In genomic region chr9:46353330-46353724, GRCm38 (mm10) we compare ENCODE assay signal across 9 mouse cellular contexts. TPM values are rescaled to one million over a fixed set of nuclear protein-coding genes. Genes with fewer than 3 reads are reported as not detected.
DNase-seq lines count a peak whose midpoint lies in the region; ATAC-seq lines count a peak whose summit lies in the region.
"Had no signal": no experiment of that assay in that cellular context is flagged by ENCODE, and none has a peak within 500 bp of the region (broad histone marks: within the 10 kb centered on the region; RNA-seq: fewer than 3 reads in every experiment).

No protein-coding gene starts in this region.

- no peak overlapping the region for H3K4me2 ChIP-seq in heart, embryonic 12.5 days

- 16% methylated on average over 5 of the region's 5 CpGs for WGBS in heart, embryonic 12.5 days
- WGBS in limb, embryonic 10.5 days = 13% methylated on average over 5 of the region's 5 CpGs

- ATAC-seq in heart, embryonic 12.5 days (ENCODE audit: insufficient number of reproducible peaks, low FRiP score) = no peak
- ATAC-seq: Patski had no signal

- peaks cover 14% of the 10 kb centered on the region; the same call in 1 of the 2 replicates for H3K4me1 ChIP-seq in heart, embryonic 12.5 days (replicated peaks)
- peaks cover 49% of the 10 kb centered on the region for H3K4me1 ChIP-seq in limb, embryonic 10.5 days

- H3K27me3 ChIP-seq in heart, embryonic 12.5 days (replicated peaks) = peaks cover 46% of the 10 kb centered on the region
- peaks cover 29% of the 10 kb centered on the region for H3K27me3 ChIP-seq in limb, embryonic 10.5 days (ENCODE audit: low read depth, poor library complexity, severe bottlenecking)

- no peaks in the 10 kb centered on the region for H3K9me3 ChIP-seq in heart, embryonic 12.5 days (replicated peaks)
- H3K9me3 ChIP-seq in limb, embryonic 10.5 days (replicated peaks) = no peaks in the 10 kb centered on the region

- H3K36me3 ChIP-seq in heart, embryonic 12.5 days = no peaks in the 10 kb centered on the region
- H3K36me3 ChIP-seq in limb, embryonic 10.5 days = no peaks in the 10 kb centered on the region

- H3K4me3 ChIP-seq in heart, embryonic 12.5 days = no peak overlapping the region
- H3K4me3 ChIP-seq in limb, embryonic 10.5 days = no peak overlapping the region

- H3K27ac ChIP-seq in heart, embryonic 12.5 days (ENCODE audit: poor library complexity, severe bottlenecking) = no peak overlapping the region
- H3K27ac ChIP-seq in limb, embryonic 10.5 days = no peak overlapping the region

- DNase-seq in heart, adult 11 months = peak; percentile 77
- DNase-seq in right cerebral cortex, postnatal 10 days (ENCODE audit: low spot score in 2 of 2) = peak; percentile 47 to 53
- no peak for DNase-seq in right cerebral cortex, postnatal 36 days (ENCODE audit: low spot score in 2 of 2)
- DNase-seq in limb, embryonic 10.5 days (ENCODE audit: low spot score) = peak; percentile 67
- DNase-seq in thymus, postnatal 36 days = no peak
- no peak for DNase-seq in urinary bladder, adult 18-20 months (ENCODE audit: low spot score in 2 of 2)
- DNase-seq in spleen, adult 18-20 months = no peak

- no peak overlapping the region for H3K9ac ChIP-seq in heart, embryonic 12.5 days

RNA-seq across cellular contexts. Expression of gene 4931429L15Rik, which starts 33.5 kb away (rescaled TPM):
- not detected in 2 replicates for polyA plus RNA-seq in heart, embryonic 12.5 days (2016; fragmentation: Nextera tagmentation; extraction: Ambion mirVana)
- not detected in 2 replicates for polyA plus RNA-seq in limb, embryonic 10.5 days (2016; fragmentation: Nextera tagmentation; extraction: Ambion mirVana)
- polyA plus RNA-seq: Patski had no signal

Comparison
In these comparisons a context has a peak if more than half of its experiments do, and no peak if none do; other contexts are left out.
1. DNase-seq: peak in heart, adult 11 months (single experiment), right cerebral cortex, postnatal 10 days (2 of 2) and limb, embryonic 10.5 days (single experiment); none in right cerebral cortex, postnatal 36 days (0 of 2), thymus, postnatal 36 days (0 of 2), urinary bladder, adult 18-20 months (0 of 2) and spleen, adult 18-20 months (0 of 2).